Mouse (Mus musculus) retina, postnatal 7 days (tissue): ENCODE data around the gene Txn2.

ENCODE experiments used
- DNase-seq: peaks from one replicate; pipeline ENCODE4 v3.0.0-alpha.2; 2012; ENCODE audit warnings: low read depth, low spot score

Gene Txn2

DNA sequence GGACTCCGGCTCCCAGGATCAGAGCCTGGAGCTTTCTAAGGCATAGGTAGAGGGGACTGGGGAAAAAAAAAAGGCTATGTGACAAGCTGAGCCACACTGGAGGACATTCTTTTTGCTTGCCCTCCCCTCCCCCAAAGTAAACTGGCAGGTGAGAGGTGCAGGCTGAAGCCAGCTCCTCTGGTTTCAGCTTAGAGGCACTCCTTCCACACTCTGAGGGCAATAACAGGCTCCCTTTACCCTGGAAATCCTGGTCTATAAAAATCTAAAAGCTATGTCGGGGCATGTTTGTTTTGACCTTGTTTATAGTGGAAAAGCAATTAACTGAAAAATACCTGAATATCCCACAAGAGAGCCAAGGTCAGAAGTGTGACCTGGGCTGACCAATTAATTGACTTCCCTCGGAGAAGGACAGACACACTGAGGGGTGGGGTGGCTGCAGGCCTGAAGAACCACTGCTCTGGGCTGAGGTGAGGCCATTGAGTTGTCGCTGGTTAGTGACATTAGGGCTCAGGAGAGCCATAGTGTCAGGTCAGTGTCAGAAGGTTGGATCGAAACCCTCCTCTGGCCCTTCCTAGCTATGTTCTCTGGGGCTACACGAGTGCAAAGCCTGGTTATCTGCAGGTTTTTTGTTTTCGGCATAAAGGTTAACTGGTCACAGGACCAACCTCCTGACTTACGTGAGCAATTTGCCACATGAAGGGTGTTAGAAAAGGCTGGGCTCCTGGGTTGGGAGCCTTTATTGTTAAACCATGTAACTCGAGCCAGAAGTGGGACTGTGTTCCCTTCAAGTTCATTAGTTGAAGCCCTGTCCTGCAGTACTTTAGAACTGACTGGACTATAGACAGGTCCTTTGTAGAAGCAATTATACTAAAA lies 20.9 kb downstream of the Txn2 start:
- DNase-seq, result no peak

DNA sequence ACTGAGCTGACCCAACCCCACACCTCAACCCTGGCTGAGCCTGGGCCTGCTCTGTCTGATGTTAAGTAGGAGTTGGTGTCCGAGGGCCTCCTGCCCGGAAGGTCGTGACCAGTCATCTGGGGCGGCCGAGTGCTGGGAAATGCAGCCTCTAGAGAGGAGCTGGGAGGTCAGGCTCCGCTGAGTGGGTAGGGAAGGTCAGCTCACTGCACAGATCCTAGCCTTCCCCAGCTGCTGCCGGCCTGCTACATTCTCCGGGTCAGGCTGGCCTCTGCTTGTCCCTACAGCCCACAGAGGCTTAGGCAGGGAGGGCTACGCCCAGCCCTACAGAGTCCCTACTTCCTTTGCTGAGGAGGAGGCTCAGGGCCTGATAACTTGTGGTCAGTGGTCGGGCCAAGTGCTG lies 22.3 kb downstream of the Txn2 start:
- DNase-seq, result no peak

DNA sequence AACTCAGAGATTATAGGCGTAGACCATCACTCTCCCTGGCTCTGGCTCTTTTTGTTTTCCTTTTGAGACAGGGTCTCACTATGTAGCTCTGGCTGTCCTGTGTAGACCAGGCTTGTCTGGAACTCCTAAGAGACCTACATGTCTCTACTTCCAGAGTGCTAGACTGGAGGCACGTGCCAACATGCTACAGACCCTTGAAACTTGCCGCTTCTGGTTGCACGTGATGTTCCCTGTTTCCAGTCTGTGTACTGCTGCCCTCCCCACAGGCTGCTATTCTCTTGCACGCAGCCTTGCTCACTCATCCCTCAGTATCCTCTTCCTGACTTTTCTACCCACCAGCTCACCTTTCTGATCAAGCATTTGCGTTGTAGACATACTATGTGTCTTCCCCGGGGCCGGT lies 22.7 kb downstream of the Txn2 start:
- no peak for DNase-seq

DNA sequence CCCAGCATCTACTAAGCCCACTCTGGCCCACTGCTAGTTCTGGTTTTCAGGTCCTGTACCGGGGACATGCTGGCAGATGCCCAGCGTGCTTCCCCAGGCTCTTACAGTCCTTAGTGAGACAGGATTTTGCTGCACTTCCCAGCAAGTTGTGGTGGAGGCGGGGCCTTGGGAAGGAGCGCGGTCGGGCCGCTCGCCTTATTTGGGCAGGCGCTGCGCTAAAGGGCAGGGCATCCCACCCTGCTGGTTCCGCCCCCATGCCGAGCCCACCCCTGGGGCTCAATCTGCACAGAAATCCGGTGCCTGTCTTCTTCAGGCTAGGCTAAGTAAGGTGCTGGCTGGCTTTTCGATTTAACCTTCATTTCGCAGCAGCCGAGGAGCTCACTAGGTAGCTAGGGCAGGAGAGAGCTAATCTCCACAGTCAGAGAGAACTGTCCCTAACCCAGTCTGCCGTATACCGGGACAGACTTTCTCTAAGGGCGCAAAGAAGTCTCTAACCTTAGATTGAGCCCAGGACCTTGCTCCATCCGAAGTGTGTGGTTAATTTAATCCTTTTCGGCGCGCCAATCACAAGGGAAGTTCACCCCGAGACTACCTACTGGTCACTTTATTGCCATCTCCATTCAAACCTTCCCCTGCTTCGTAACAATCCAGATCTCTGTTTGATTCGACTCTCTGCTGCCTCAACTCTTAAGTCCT lies 23.4 kb downstream of the Txn2 start:
- no peak for DNase-seq

DNA sequence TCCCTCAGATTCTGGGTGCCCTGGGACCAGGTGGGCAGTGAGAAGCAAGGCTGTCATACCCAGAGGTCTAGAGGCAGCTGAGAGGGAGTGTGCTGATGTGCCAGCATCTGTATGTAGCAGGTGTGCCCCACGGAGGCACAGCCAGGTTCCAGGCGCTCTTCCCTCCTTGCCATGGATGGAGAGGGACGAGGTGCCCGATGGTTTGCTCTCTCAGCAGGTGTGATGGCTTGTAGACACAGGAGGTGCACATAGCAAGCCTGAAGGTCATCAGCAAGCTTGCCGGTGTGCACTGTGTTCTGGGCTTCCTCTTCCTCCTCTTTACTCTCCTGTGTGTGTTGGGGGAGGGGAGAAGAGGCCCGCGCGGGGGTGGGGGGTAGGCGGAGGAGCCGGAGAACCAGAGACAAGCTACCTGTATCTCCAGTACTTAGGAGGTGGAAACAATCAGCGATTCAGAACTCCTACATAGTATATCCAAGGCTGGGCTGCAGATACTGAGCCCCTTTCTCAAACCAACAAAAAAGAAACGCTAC lies 24.4 kb downstream of the Txn2 start:
- no peak for DNase-seq

DNA sequence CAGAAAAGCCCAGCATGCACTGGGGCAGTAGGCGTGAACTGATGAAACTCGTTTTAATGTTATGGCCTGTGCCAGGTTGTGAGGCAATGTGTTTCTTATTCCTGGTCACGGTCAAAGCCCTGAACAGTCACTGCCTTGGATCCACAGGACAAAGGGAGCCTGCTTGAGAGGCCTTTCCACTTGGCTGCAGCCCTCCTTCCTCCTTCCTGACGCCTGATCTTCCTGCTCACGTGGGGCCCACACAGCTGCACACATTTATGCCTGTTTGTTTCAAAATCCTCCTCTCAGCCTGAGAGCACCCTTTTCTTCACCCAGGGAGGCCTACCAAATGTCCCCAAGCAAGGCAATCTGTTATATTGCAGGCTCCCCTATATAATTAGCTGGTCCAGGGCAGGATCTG lies 25.6 kb downstream of the Txn2 start:
- no peak for DNase-seq

DNA sequence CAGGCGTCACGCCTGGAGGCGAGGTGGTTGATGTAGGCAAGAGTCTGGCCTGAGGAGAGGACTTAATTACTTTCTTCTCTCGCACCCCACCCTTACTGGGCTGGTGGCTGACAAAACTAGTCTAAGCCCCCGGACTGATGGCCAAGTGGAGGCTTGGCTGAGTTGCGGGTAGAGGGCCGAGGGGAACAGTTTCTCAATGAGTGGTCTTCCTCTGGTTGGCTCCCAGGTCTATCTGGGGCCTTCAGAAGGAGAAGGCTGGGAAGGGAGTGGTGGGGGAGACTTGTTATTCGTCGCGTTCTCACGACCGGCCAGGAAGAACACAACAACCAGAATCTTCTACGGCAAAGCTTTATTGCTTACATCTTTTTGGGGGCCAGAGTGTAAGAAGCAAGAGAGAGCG lies 33.9 kb downstream of the Txn2 start:
- no peak for DNase-seq

DNA sequence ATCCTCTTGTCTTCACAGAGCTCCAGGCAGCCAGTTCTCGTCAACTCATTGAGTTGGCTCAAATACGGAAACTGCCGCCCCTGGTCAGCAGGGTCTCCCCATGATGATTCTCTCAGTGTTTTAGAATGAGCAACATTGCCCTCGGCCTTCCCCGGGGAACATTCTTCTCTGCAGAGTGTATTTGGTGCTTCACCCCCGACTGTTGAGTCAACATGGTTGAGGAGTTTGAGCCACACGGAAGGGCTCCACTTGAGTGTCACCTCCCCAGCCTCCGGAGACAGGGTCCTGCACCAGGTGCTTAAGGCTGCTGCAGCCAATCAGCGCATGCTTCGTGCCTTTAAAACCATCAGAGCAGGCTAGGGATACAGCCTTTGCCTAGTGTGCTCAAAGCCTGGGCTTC lies 35.5 kb downstream of the Txn2 start:
- DNase-seq, result no peak

DNA sequence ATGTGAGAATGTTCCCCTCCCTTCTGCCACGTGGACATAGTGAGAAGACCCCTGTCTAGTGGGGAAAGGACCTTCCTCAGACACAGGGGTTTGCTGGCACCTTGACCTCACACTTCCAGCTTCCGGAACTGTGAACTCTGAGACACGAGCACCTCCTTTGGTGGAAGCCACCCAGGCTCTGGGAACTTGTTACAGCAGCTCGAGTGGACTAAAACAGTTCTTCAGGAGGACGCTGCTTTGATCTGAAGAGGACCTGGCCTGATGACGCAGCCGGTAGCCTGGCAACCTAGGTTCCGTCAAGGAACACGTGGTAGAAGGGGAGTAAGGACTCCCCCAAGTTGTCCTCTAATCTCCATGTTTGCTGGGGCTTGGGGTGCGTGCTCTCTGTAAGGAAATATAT lies 36.4 kb downstream of the Txn2 start:
- DNase-seq, result no peak

DNA sequence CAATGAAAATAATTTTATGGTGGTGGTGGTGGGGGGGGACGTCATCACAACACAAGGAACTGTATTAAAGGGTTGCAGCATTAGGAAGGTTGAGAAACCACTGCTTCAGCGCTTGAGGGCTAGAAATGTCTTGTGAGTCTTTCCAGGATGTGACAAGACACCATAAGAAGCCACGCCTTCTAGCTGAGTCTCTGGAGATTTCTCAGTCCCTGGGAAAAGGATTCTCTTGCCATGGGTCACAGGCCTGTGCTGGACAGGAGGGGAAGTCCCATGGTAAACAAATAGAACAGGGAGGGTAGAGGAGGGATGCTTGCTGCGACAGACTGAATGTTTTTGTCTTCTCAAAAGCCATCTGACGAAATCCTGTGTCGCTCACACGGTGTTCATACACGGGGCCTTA lies 37.0 kb downstream of the Txn2 start:
- DNase-seq, result no peak

DNA sequence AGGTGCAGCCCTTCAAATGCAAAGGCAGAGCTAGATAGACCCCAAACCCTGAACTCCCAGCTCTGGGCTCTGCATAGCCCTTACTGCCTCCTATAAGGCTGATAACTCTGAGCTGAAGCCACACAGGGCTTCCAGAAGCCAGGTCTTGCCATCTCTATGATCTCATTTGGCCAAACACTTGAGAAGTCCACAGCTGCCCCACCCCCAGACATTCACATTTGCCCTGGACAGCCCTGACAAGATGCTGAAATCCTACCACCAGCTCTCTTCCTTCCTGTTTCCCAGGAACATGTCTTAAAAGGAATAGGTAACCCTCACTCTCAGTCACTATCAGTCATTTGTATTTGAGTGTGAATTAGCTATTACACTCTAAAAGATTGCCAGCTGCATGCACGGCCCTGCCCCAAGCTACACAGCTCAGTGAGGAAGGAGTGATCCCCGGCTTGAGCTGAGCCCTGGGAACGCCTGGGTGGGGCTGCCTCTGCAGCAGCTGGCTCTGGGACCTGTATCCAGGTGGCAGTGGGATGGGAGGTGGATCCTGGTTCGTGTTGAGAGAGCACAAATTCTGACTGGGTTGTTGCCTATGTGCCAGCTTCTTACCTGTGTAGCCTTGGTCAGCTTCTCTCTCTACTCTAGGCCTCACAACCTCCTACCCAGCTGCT lies 38.9 kb downstream of the Txn2 start:
- DNase-seq, result no peak

DNA sequence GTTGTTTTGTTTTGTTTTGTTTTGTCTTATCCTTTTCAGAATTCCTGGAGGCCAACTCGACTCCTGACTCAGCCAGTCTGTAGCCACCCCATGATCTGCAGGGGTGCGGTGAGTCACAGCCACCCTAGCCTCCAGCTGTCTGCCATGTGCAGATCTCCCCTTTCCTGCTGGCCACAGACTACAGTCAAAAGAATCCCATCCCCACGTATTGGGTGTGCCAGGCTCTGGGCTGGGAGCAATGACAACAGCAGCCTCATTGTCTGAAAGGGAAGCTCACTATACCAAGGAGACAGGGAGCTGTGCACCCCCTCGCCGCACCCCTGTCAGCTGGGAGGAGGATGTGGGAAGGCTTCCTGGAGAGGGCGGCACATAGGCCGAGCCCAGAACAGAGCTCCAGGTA lies 40.5 kb downstream of the Txn2 start:
- no peak for DNase-seq

DNA sequence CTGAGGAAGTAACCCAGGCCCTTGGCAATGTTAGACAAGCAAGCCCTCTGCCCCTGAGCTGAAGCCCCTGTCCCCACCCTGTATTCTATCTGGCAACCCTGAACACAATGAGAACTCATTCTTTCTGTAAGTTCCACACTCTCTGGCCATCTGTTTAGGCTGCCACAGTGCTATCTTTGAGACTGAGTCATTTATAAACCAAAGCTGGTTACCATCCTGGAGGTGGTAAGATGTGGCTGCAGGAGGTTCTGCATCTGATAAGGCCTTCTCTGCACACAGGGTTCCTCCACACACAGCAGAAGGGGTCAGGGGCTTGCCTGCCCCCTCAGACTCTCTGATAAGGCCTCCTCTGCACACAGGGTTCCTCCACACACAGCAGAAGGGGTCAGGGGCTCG lies 41.7 kb downstream of the Txn2 start:
- no peak for DNase-seq

DNA sequence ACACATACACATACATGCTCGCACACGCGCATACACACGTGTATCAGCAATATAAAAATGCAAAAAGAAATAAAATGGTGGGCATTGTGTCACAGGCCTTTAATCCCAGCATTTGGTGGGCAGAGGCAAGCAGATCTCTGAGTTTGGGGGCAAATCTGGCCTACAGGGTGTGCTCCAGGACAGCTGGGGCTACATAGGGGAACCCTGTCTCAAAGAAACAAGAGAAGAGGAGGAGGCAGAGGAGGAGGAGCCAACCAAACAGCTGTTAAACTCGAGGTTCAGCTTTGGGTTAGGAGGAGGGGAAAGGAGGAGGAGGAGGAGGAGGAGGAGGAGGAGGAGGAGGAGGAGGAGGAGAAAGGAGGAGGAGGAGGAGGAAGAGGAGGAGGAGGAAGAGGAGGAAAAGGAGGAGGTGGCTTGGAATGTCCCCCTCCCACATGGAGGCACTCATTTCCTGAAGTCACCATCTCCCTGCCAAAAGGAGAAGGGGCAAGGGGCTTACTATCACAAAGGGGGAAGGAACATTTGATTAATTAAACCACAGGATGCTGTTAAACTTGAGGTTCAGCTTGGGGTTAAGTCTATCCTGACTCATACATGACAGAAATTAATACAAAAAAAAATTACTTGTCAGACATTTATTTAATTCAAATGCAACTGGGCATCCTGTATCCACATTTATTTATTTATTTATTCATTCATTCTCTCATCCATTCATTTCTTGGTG lies 42.3 kb downstream of the Txn2 start:
- no peak for DNase-seq

DNA sequence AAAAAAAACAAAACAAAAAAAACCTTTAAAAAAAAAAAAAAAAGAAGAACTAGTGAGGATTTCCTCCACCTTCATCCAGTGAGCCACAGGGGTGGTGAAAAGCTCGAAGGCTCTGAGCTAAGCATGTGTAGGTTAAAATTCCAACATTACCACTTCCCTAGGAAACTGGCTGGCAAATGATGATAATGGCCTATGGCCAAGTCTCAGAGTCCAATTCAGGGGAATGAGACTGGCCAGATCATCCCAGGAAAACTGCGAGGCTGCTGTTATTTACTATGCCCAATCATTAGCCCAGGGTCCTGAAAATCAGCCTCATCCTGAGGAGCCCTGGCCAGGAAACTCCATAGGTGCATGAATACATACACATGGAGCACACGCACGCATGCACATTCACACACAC lies 42.9 kb downstream of the Txn2 start:
- DNase-seq, result no peak

DNA sequence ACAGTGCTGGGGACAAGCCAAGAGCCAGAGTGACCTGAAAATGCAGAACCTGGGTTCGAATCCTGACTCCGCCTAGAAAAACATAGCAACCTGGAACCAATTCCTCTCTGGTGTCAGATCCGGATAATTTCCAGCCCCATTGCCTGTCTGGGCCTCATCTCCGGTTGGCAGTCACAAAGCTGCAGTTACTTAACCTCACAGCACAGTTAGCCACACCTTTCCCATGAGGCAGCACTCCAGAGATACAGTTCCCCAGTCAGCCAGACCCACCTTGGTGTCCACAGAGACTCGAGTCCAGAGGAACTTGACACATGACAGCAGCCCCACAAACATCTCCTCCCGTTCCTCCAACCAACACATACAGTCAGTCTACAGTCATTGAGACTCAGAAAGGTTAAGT lies 43.6 kb downstream of the Txn2 start:
- no peak for DNase-seq

DNA sequence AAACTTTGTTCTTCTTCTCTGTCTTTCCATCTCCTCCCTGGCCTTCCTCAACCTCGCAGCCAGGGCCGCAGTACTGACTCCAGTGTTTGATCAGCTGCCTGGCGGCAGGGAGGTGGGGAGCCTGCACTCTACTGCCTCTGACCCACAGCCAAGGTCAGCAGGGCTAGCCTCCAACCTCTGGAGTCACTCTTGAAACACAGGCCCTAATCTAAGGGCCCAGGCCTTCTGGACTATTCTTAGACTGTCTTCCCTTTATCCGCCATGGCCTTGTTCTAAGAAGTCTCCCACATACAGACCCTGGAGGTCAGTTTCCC lies 45.2 kb downstream of the Txn2 start:
- no peak for DNase-seq

DNA sequence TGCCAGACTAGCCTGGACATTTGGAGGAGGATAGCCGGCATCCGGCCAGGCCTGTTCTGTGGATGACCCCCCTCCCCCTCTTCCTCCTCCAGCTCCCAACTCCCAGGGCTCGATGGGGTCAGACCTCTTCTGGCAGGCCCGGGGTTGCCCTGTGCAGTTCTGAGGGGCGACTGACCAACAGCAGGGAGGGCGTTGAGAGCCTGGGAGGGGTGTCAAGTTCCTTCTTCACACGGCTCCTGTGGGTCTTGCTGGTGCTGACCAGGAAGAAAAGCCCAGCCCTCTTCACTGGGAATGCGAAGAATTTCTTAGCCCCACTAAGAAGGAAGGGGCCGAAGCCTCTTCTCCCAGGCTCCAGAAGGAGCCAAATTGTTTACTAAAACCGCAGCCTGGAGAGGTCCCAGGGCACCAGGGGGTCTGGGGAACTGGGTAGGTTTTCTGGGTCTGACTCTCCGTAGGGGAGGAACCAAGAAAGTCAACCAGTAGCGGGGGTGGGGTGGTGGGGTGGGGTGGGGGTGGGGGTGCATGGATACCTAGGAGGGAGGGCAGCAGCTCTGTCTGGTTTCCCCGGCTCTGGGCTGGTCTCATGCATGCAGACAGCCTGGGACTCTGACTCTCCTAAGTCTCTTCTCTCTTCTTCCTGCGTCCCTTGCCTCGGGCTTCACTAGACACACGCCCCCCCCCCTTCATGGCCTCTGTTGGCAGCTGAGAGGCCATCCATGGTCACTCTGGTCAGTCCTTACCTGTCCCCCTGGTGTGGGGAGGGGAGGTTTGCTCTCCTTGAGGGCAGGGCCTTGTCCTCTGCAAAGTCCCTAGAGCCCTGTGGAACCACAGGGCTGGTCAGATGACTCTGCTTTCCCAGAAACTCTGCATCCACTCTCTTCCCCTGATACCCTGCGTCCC lies 45.8 kb downstream of the Txn2 start:
- DNase-seq, result no peak

DNA sequence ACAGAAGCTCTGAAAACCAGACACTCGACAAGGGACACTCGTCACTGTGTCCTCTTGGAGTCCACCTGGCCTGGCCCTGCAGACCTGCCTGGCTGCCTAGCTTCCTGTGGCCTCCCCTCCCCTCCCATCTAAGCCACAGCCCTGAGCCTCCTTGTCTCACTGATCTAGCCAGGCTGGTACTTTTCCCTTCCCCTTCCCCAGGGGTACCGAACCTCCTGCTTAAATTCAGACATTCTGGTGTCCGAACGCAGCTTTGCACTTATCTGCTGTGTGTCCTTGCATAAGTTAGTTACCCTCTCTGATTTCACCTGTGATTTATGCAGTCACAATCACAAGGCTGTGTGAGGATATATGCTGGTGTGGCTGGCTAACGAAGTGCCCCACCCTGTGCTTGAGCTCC lies 46.5 kb downstream of the Txn2 start:
- no peak for DNase-seq

DNA sequence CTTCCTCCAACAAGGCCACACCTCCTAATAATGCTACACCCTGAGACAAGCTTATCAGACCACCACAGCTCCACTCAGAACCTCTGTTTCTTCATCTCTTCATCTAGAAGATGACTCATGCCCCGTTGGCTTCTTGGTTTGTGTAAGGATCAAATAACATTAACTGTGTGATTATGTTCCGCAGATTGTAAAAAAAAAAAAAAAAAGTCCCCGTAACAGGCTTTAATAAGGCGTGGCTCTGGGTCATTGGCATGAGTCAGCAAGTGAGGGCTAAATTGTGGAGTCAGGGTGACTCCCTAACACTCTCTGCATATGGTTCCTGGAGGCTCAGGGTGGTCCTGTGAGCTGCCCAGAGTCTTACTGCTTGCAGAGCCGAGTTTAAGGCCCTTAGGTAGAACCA lies 47.1 kb downstream of the Txn2 start:
- no peak for DNase-seq

DNA sequence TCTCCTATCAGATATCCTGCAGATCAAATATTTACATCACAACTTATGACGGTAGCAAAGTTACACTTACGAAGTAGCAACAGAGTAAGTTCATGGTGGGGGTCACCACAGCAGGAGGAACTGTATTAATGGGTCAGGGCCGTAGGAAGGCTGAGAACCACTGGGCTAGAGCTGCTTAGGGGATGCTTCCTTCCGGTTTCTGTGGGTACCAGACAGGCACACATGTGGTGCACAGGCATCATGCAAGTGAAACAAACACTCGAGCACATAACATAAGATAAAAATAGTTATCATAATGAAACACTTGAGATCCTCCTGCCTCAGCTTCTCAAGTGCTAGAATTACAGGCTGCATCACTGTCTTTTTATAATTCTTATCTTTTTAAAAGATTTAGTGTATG lies 48.1 kb downstream of the Txn2 start:
- DNase-seq, result no peak
